Mouse (Mus musculus) splenic B cell, adult 2 months (primary cell): ENCODE measurements around the gene Vwa2.

Source experiments
- DNase-seq: peaks from one replicate; pipeline ENCODE4 v3.0.0-alpha.2; 2011; ENCODE audit warnings: low read depth, low spot score
- H3K27me3 ChIP-seq: 2 replicates; pipeline ENCODE4 v1.6.1; 2012; ENCODE audit warnings: mild to moderate bottlenecking, low read length, moderate library complexity, mixed read lengths; ENCODE audit not compliant: control insufficient read depth, poor library complexity, insufficient read depth, severe bottlenecking
- H3K36me3 ChIP-seq: 2 replicates; pipeline ENCODE4 v1.6.1; 2012; ENCODE audit warnings: mild to moderate bottlenecking, low read length, moderate library complexity, mixed read lengths; ENCODE audit not compliant: control insufficient read depth, poor library complexity, insufficient read depth, severe bottlenecking

The Vwa2 gene

DNA sequence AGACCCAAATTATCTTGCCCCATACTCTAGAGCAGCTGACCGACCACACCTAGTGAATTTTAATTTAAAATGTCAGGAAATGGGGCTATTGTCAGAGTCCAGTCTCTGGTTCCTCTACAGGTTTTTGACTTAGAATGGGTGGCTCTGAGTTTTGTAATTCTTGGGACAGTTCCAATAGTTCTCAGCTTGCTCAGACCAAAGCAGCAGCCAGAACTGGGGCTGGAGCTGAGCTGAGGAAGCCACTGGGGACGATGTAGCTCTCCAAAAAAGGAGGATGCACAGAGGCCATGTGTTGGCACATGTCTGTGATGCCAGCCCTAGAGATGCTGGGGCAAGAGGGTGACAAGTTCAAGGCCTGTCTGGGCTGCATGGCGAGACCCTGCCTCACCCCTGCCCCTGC is 55.3 kb downstream of the Vwa2 start:
- Histone ChIP-seq H3K27me3 (no peaks in the 10 kb centered on the region), H3K36me3 (no peaks in the 10 kb centered on the region)
- no peak for DNase-seq

DNA sequence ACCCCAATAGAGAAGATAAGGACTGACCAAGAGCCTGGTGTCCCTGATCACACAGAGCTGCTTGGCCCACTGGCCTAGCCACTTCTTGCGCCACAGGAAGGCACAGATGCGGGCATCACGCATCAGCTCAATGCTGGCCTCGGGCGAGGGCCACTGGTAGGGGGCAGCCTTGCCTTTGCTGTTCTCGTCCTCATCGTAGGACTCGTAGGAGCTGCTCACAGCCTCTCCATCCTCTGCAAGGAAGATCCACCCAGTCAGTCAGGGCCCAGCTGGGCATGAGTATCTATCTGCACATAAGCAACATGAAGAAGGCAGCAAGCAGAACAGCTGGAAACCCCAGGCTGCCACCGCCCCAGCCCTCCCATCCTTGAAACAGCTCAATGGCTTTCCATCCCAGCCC is 56.0 kb downstream of the Vwa2 start:
- Histone ChIP-seq H3K36me3 (no peaks in the 10 kb centered on the region), H3K27me3 (no peaks in the 10 kb centered on the region)
- no peak for DNase-seq

DNA sequence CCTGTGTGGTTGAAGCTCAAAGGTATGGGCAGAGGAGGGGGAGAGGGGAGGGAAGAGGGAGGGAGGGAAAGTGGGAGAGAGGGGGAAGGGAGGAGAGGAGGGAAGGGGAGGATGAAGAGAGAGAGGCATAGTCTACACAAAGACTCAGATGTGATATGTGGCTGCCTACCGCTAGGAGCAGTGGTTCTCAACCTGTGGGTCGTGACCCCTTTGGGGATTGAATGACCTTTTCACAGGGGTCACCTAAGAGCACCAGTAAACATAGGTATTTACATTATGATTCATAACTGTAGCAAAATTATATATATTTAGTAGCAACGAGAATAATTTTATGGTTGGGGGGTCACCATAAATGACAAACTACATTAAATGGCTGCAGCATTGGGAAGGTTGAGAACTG is 59.8 kb downstream of the Vwa2 start:
- Histone ChIP-seq H3K36me3 (no peaks in the 10 kb centered on the region), H3K27me3 (no peaks in the 10 kb centered on the region)
- DNase-seq = no peak

DNA sequence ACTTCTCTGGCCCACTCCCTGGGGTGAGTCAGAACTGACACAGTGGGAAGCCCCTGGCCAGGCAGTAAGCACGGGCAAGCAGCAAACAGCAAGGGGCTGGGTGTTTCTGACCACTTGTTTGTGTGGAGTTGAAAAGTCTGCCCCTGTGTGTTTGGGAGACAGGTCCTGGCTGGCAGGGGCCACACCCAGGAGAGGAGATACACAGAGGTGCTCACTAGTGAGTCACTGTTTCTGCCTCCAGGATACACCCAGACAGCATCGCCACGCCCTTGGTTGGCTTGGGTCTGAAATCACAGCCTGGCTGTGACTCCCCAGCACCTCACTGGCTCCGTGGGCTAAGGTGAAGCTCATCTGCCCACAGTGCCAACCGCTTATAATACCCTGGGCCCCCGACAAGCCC is 61.1 kb downstream of the Vwa2 start:
- Histone ChIP-seq H3K36me3 (no peaks in the 10 kb centered on the region), H3K27me3 (no peaks in the 10 kb centered on the region)
- DNase-seq = no peak

- no peak for DNase-seq
- H3K36me3 ChIP-seq = no peaks in the 10 kb centered on the region
- H3K27me3 ChIP-seq = no peaks in the 10 kb centered on the region
These were observed 61.7 kb downstream of the Vwa2 start for GRCm38 (mm10) chr19:56935777-56936176.

- Histone ChIP-seq H3K27me3 (no peaks in the 10 kb centered on the region), H3K36me3 (no peaks in the 10 kb centered on the region)
- DNase-seq = no peak
These were observed 62.2 kb downstream of the Vwa2 start for GRCm38 (mm10) chr19:56936253-56936652.

DNA sequence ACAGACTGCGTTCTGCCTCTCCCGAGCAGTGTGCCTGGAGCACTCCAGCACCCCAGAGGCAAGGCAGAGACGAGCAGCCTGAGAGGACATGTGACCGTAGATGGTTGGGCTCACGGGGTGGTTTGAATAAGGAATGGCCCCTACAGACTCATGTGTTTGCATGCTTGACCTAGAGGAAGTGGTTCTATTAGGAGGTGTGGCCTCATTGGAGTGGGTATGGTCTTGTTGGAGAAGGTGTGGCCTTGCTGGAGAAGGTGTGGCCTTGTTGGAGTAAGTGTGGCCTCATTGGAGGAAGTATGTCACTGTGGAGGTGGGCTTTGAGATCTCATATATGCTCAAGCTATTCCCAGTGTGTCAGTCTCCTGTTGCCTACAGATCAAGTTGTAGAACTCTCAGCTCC is 63.9 kb downstream of the Vwa2 start:
- DNase-seq = no peak
- Histone ChIP-seq H3K27me3 (no peaks in the 10 kb centered on the region), H3K36me3 (no peaks in the 10 kb centered on the region)

DNA sequence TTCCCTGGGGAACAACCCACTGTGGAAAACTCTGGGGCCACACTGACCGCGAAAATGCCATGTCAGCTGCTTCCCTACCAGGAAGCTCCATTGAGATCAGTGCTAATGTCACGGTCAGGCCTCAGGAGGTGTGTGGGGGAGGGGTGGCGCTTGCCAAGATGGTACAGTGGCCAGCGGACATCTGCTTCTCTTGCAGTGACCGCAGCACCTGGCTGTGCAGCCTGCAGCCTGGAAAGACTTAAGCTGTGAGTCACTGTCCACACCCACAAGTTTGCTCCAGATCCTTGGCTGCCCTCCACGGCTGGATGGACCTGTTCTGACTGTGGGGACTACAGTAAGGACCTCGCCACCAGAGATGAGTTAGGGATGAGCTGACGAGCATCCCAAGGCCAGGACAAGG is 65.8 kb downstream of the Vwa2 start:
- H3K27me3 ChIP-seq = no peaks in the 10 kb centered on the region
- H3K36me3 ChIP-seq = no peaks in the 10 kb centered on the region
- DNase-seq = no peak

DNA sequence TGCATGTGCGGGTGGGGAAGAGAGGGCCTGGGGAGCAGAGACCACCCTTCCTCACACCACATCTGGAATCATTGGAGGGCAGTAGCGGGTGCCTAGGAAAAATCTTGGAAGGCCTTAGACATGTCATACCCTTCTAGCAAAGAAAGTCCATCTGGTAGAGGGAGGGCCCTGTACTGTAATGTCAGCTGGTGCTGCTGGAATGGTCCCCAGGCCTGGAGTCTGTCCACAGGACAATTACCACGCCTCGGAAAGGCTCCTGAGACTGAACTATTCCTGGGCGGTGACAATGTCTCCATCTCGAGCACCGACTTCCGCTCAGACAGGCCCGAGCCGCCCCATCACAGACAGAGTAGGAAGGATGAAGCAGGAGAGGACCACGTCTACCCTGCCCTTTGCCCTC is 66.5 kb downstream of the Vwa2 start:
- no peak for DNase-seq
- Histone ChIP-seq H3K36me3 (no peaks in the 10 kb centered on the region), H3K27me3 (no peaks in the 10 kb centered on the region)

- Histone ChIP-seq H3K27me3 (no peaks in the 10 kb centered on the region), H3K36me3 (no peaks in the 10 kb centered on the region)
- no peak for DNase-seq
These were observed 68.2 kb downstream of the Vwa2 start for GRCm38 (mm10) chr19:56942216-56942615.

- Histone ChIP-seq H3K27me3 (no peaks in the 10 kb centered on the region), H3K36me3 (no peaks in the 10 kb centered on the region)
- no peak for DNase-seq
These were observed 70.2 kb downstream of the Vwa2 start for GRCm38 (mm10) chr19:56944211-56944610.

GRCm38 (mm10) chr19:56944826-56945225 is 70.8 kb downstream of the Vwa2 start:
- no peaks in the 10 kb centered on the region for H3K36me3 ChIP-seq
- no peak for DNase-seq

DNA sequence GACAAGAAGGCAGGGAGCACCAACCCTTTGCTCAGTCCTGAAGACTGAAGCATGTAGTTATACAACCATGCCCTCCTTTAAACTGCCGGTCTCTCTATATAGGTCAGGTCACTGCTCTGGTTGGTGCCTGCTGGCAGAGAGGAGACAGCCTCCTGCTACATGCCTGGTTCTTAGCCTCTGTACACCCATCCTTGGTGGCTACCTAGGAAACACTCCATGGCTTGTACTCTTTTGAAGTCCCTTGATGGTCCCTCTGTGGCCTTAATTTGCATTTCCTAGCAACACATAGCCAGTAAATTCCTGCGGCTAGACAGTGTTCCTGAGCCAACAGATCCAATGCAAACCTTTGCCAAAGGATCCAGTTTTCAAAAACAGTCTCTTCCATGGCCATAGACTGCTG is 71.6 kb downstream of the Vwa2 start:
- H3K36me3 ChIP-seq = no peaks in the 10 kb centered on the region
- H3K27me3 ChIP-seq = no peaks in the 10 kb centered on the region
- no peak for DNase-seq

More at GRCm38 (mm10) chr19:56944826-56945225, 70.8 kb downstream of the Vwa2 start:
- no peaks in the 10 kb centered on the region for H3K27me3 ChIP-seq

DNA sequence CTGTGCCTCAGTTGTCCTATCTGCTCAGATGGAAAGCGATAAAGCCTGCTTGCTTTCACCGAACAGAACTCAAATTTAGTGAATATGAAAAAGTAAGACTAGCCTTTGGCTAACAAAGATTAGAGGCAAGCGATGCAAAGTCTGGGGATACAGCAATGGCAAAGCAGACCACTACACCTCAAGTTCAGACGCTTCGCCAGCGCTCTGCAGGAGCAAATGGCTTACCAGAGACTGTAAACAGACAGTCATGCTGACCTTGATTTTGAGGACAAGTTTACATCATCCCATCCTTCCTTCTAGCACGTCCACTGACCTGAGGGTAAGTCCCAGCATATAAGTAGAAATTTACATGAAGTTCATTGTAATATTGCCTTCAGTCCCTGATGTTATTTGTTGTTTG is 72.2 kb downstream of the Vwa2 start:
- Histone ChIP-seq H3K27me3 (no peaks in the 10 kb centered on the region), H3K36me3 (no peaks in the 10 kb centered on the region)
- no peak for DNase-seq

DNA sequence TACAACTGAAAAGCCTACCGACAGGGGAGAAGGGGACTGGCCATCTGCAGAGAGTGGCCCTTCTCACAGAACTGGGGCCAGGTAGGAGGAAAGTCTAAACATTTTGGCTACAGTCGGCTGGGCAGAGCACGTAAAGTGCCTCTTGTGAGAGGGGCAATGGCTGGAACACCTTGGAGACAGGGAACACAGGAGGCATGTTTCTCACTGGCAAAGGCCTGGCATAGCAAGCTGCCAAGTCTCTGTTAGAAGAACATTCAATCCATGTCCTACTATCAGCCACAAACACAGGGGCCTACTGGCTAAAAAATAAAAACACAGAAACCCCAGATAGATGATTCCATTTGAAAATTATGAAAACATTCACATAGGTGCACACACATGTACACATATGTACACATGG is 72.7 kb downstream of the Vwa2 start:
- Histone ChIP-seq H3K27me3 (no peaks in the 10 kb centered on the region), H3K36me3 (no peaks in the 10 kb centered on the region)
- no peak for DNase-seq

GRCm38 (mm10) chr19:56947971-56948610 is 74.0 kb downstream of the Vwa2 start:
- H3K36me3 ChIP-seq = no peaks in the 10 kb centered on the region
- H3K27me3 ChIP-seq = no peaks in the 10 kb centered on the region
- no peak for DNase-seq
